Mouse (Mus musculus) limb, embryonic 12.5 days (tissue): Measurements from ENCODE around the gene Copb1. TPM values are rescaled to one million over a fixed set of nuclear protein-coding genes. Genes with fewer than 3 reads are reported as not detected.
"Not testable (repeated sequence)": the region's sequence is repeated elsewhere in the genome, so short reads cannot be mapped to it uniquely, and the experiment has no call there.

ENCODE experiments used
- ATAC-seq: fragments of 200-750 bp; cut with Nextera tagmentation; 2 replicates; pipeline ENCODE4 v1.8.0; 2017; ENCODE audit warnings: low read depth, moderate TSS enrichment; ENCODE audit not compliant: insufficient number of reproducible peaks, insufficient read depth, low FRiP score, low TSS enrichment
- H3K27ac ChIP-seq: fragments of 300-500 bp; sonication (generic); 2 replicates; pipeline ENCODE4 v1.5.1; 2016; ENCODE audit warnings: mild to moderate bottlenecking, moderate library complexity
- H3K27me3 ChIP-seq: fragments of 300-500 bp; sonication (generic); 2 replicates; pipeline ENCODE4 v1.6.1; 2016; ENCODE audit warnings: mild to moderate bottlenecking, moderate library complexity
- H3K36me3 ChIP-seq: fragments of 300-500 bp; sonication (generic); 2 replicates; pipeline ENCODE4 v1.6.1; 2016; ENCODE audit warnings: mild to moderate bottlenecking, moderate library complexity
- H3K4me1 ChIP-seq: fragments of 300-500 bp; sonication (generic); replicated peaks from 2 replicates; pipeline ENCODE4 v1.6.1; 2016
- H3K4me2 ChIP-seq: fragments of 300-500 bp; sonication (generic); 2 replicates; pipeline ENCODE4 v1.6.1; 2016; ENCODE audit warnings: mild to moderate bottlenecking, moderate library complexity
- H3K4me3 ChIP-seq: fragments of 300-500 bp; sonication (generic); replicated peaks from 2 replicates; pipeline ENCODE4 v1.5.1; 2016; ENCODE audit warnings: mild to moderate bottlenecking
- H3K9ac ChIP-seq: fragments of 300-500 bp; sonication (generic); replicated peaks from 2 replicates; pipeline ENCODE4 v1.6.1; 2016; ENCODE audit warnings: mild to moderate bottlenecking, moderate library complexity
- H3K9me3 ChIP-seq: fragments of 300-500 bp; sonication (generic); 2 replicates; pipeline ENCODE4 v1.6.1; 2016; ENCODE audit warnings: mild to moderate bottlenecking, moderate library complexity
- WGBS: fragments of 180-500 bp; shearing (Covaris S2); methylation state at CpG from one replicate; pipeline ENCODE4 v1.1.7; 2016; 5-methylcytosine and 5-hydroxymethylcytosine counted together
- polyA plus RNA-seq: library from polyadenylated mRNA; unstranded; fragments of >200 nt; fragmentation: Nextera tagmentation; extraction: Ambion mirVana; gene quantifications from 2 replicates; pipeline ENCODE4 v1.2.1, GENCODE M21; 2016

Copb1 gene
- polyA plus RNA-seq, 1 experiment from 2014 or later: 120 TPM

GRCm38 (mm10) chr7:114216908-114217307 lies 37.6 kb downstream of the Copb1 start:
- Histone ChIP-seq H3K4me2 (no peak overlapping the region), H3K4me1 (no peaks in the 10 kb centered on the region), H3K27ac (no peak overlapping the region), H3K9me3 (no peaks in the 10 kb centered on the region), H3K4me3 (no peak overlapping the region), H3K36me3 (peaks cover 71% of the 10 kb centered on the region), H3K27me3 (no peaks in the 10 kb centered on the region), H3K9ac (no peak overlapping the region)
- ATAC-seq: no peak
- WGBS: 87% methylated on average over 2 of the region's 2 CpGs

- H3K36me3 ChIP-seq: peaks cover 50% of the 10 kb centered on the region
- no peaks in the 10 kb centered on the region for H3K4me1 ChIP-seq
- 92% methylated on average over 1 of the region's 1 CpGs for WGBS
Observed at GRCm38 (mm10) chr7:114214385-114214784, 40.1 kb downstream of the Copb1 start.

GRCm38 (mm10) chr7:114213537-114213936 lies 41.0 kb downstream of the Copb1 start:
- H3K4me3 ChIP-seq: no peak overlapping the region
- no peak overlapping the region for H3K4me2 ChIP-seq
- no peak overlapping the region for H3K27ac ChIP-seq
- ATAC-seq: no peak
- H3K4me1 ChIP-seq: no peaks in the 10 kb centered on the region
- no peaks in the 10 kb centered on the region for H3K27me3 ChIP-seq
- H3K9ac ChIP-seq: no peak overlapping the region
- no peaks in the 10 kb centered on the region for H3K9me3 ChIP-seq
- 56% methylated on average over 2 of the region's 2 CpGs for WGBS
- H3K36me3 ChIP-seq: peaks cover 48% of the 10 kb centered on the region

More at GRCm38 (mm10) chr7:114214385-114214784, 40.1 kb downstream of the Copb1 start:
- ATAC-seq: no peak
- H3K27me3 ChIP-seq: no peaks in the 10 kb centered on the region
- no peak overlapping the region for H3K27ac ChIP-seq
- no peak overlapping the region for H3K9ac ChIP-seq
- H3K4me2 ChIP-seq: no peak overlapping the region
- H3K4me3 ChIP-seq: no peak overlapping the region
- H3K9me3 ChIP-seq: no peaks in the 10 kb centered on the region

GRCm38 (mm10) chr7:114210618-114211017 lies 43.9 kb downstream of the Copb1 start:
- ATAC-seq: no peak
- 84% methylated on average over 3 of the region's 3 CpGs for WGBS
- no peaks in the 10 kb centered on the region for H3K27me3 ChIP-seq
- H3K4me2 ChIP-seq: no peak overlapping the region
- no peak overlapping the region for H3K27ac ChIP-seq
- no peak overlapping the region for H3K4me3 ChIP-seq
- H3K4me1 ChIP-seq: no peaks in the 10 kb centered on the region
- no peak overlapping the region for H3K9ac ChIP-seq
- no peaks in the 10 kb centered on the region for H3K9me3 ChIP-seq
- peaks cover 27% of the 10 kb centered on the region for H3K36me3 ChIP-seq

GRCm38 (mm10) chr7:114209841-114210240 lies 44.7 kb downstream of the Copb1 start:
- Histone ChIP-seq H3K4me2 (no peak overlapping the region), H3K27ac (no peak overlapping the region), H3K4me1 (no peaks in the 10 kb centered on the region), H3K9ac (no peak overlapping the region), H3K36me3 (peaks cover 24% of the 10 kb centered on the region), H3K27me3 (no peaks in the 10 kb centered on the region), H3K4me3 (no peak overlapping the region), H3K9me3 (no peaks in the 10 kb centered on the region)
- 95% methylated on average over 1 of the region's 1 CpGs for WGBS
- no peak for ATAC-seq

- 58% methylated on average over 9 of the region's 9 CpGs for WGBS
- Histone ChIP-seq H3K9me3 (no peaks in the 10 kb centered on the region), H3K27me3 (no peaks in the 10 kb centered on the region), H3K4me3 (no peak overlapping the region), H3K4me1 (no peaks in the 10 kb centered on the region), H3K27ac (no peak overlapping the region), H3K9ac (no peak overlapping the region), H3K4me2 (no peak overlapping the region), H3K36me3 (no peaks in the 10 kb centered on the region)
- ATAC-seq: no peak
Observed at GRCm38 (mm10) chr7:114203491-114204359, 50.8 kb downstream of the Copb1 start.

GRCm38 (mm10) chr7:114202972-114203404 lies 51.5 kb downstream of the Copb1 start:
- Histone ChIP-seq H3K27me3 (no peaks in the 10 kb centered on the region), H3K9me3 (no peaks in the 10 kb centered on the region), H3K4me3 (no peak overlapping the region), H3K4me2 (no peak overlapping the region), H3K4me1 (no peaks in the 10 kb centered on the region), H3K9ac (no peak overlapping the region), H3K36me3 (no peaks in the 10 kb centered on the region), H3K27ac (no peak overlapping the region)
- 85% methylated on average over 5 of the region's 5 CpGs for WGBS
- no peak for ATAC-seq

DNA sequence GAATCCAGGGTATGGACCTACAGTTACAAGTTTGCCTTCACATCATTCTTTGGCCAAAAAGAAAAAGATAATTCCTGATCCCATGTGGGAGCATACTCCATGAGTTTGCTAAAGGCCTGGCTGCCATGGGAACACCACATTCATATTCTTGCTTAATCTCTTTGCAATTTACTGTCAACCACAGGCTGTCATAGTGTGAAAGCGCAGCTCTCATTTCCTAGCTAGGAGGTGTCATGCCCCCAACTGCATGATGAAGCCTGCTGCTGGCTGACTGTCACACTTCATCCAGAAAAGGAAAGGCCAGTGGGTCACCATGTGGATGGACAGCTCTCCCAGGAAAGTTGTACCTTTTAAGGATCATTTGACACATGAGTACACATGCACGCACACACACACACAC lies 53.9 kb downstream of the Copb1 start:
- WGBS: 83% methylated on average over 2 of the region's 2 CpGs
- no peaks in the 10 kb centered on the region for H3K27me3 ChIP-seq
- H3K27ac ChIP-seq: no peak overlapping the region
- no peaks in the 10 kb centered on the region for H3K9me3 ChIP-seq
- no peak overlapping the region for H3K4me2 ChIP-seq
- no peaks in the 10 kb centered on the region for H3K36me3 ChIP-seq
- no peaks in the 10 kb centered on the region for H3K4me1 ChIP-seq
- ATAC-seq: no peak
- H3K4me3 ChIP-seq: no peak overlapping the region
- no peak overlapping the region for H3K9ac ChIP-seq

DNA sequence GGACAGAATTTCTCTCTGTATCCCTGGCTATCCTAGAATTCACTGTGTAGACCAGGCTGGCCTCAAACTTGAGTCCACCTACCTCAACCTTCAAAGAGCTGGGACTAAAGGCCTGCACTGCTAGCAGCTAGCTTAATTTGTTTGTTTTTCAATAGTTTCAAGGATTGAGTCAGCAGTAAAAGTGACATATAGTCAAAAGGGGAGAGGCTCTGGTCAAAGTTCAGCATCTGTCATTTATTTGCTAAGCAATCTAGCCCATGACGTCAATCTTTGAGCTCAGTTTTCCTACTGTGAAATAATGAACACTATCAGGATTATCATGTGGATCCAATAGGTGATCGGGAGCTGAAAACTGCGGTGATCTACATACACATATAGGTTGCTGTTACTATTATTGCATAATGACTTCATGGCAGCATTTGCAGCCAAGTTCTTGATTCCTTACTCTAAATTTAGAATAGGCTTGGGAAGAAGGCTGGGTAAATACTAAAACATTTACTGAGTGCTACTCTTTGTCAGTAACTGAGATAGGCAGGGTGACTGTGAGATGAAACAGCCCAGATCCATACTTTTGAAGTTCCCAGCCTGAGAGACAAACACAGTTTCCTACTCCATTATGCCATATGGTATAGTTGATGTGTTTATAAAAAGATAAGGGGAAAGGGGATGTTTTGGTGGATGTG lies 54.9 kb downstream of the Copb1 start:
- ATAC-seq: no peak
- WGBS: 59% methylated on average over 3 of the region's 3 CpGs
- Histone ChIP-seq H3K36me3 (no peaks in the 10 kb centered on the region), H3K4me2 (no peak overlapping the region), H3K4me1 (no peaks in the 10 kb centered on the region), H3K9ac (no peak overlapping the region), H3K27ac (no peak overlapping the region), H3K4me3 (no peak overlapping the region), H3K9me3 (no peaks in the 10 kb centered on the region), H3K27me3 (no peaks in the 10 kb centered on the region)

- H3K27me3 ChIP-seq: no peaks in the 10 kb centered on the region
- H3K27ac ChIP-seq: no peak overlapping the region
- H3K36me3 ChIP-seq: no peaks in the 10 kb centered on the region
- no peaks in the 10 kb centered on the region for H3K4me1 ChIP-seq
- H3K4me2 ChIP-seq: no peak overlapping the region
- no peaks in the 10 kb centered on the region for H3K9me3 ChIP-seq
- H3K4me3 ChIP-seq: no peak overlapping the region
- no peak for ATAC-seq
- WGBS: 84% methylated on average over 1 of the region's 1 CpGs
- no peak overlapping the region for H3K9ac ChIP-seq
Observed at GRCm38 (mm10) chr7:114198252-114198651, 56.3 kb downstream of the Copb1 start.

- 85% methylated on average over 2 of the region's 2 CpGs for WGBS
- not testable (repeated sequence) for H3K4me3 ChIP-seq, H3K27ac ChIP-seq, H3K9me3 ChIP-seq, H3K36me3 ChIP-seq, H3K9ac ChIP-seq, H3K27me3 ChIP-seq, ATAC-seq, H3K4me1 ChIP-seq, H3K4me2 ChIP-seq
Observed at GRCm38 (mm10) chr7:114196588-114196987, 57.9 kb downstream of the Copb1 start.
